Mouse (Mus musculus): Measurements from ENCODE around the gene Pepd.

Gene Pepd

GRCm38 (mm10) chr7:35029228-35029627 lies 117.0 kb downstream of the Pepd start:
- no peak for DNase-seq

- DNase-seq: no peak
Observed at GRCm38 (mm10) chr7:35029648-35030047, 117.5 kb downstream of the Pepd start.

GRCm38 (mm10) chr7:35030567-35030966 lies 118.4 kb downstream of the Pepd start:
- no peak for DNase-seq

- DNase-seq: peak; percentile 65 to 74
Observed at GRCm38 (mm10) chr7:35035141-35035553, 123.0 kb downstream of the Pepd start.

- no peak for DNase-seq
Observed at GRCm38 (mm10) chr7:35035565-35035964, 123.4 kb downstream of the Pepd start.

- DNase-seq: peak; percentile 73 to 81
Observed at GRCm38 (mm10) chr7:35036266-35036731, 124.1 kb downstream of the Pepd start.

GRCm38 (mm10) chr7:35037408-35037807 lies 125.2 kb downstream of the Pepd start:
- DNase-seq: no peak

- no peak for DNase-seq
Observed at GRCm38 (mm10) chr7:35040176-35040972, 128.2 kb downstream of the Pepd start.

- no peak for DNase-seq
Observed at GRCm38 (mm10) chr7:35041286-35042208, 129.4 kb downstream of the Pepd start.

GRCm38 (mm10) chr7:35042209-35042554 lies 130.0 kb downstream of the Pepd start:
- DNase-seq: no peak

GRCm38 (mm10) chr7:35042759-35043217 lies 130.6 kb downstream of the Pepd start:
- no peak for DNase-seq

- no peak for DNase-seq
Observed at GRCm38 (mm10) chr7:35043266-35043817, 131.2 kb downstream of the Pepd start.

GRCm38 (mm10) chr7:35044719-35045118 lies 132.5 kb downstream of the Pepd start:
- DNase-seq: no peak

- DNase-seq: no peak
Observed at GRCm38 (mm10) chr7:35046091-35046490, 133.9 kb downstream of the Pepd start.

GRCm38 (mm10) chr7:35050540-35050939 lies 138.4 kb downstream of the Pepd start:
- DNase-seq: no peak

- DNase-seq: no peak
Observed at GRCm38 (mm10) chr7:35053161-35053560, 141.0 kb downstream of the Pepd start.

- no peak for DNase-seq
Observed at GRCm38 (mm10) chr7:35054286-35054685, 142.1 kb downstream of the Pepd start.

- no peak for DNase-seq
Observed at GRCm38 (mm10) chr7:35054977-35055618, 142.9 kb downstream of the Pepd start.

GRCm38 (mm10) chr7:35055619-35056435 lies 143.6 kb downstream of the Pepd start:
- DNase-seq: peak; percentile 67 to 80

- peak; percentile 97 to 98 for DNase-seq
Observed at GRCm38 (mm10) chr7:35056436-35056864, 144.3 kb downstream of the Pepd start, which contains the start of gene Cebpg. Gene Cebpg, minus strand, starts transcription at chr7:35056573.

- DNase-seq: no peak
Observed at GRCm38 (mm10) chr7:35056999-35057398, 144.8 kb downstream of the Pepd start.

- DNase-seq: no peak
Observed at GRCm38 (mm10) chr7:35057569-35057968, 145.4 kb downstream of the Pepd start.

All from kidney, postnatal 4 days (tissue).